Mouse (Mus musculus) kidney, embryonic 16.5 days (tissue): ENCODE results near the gene Mob1a. TPM values are rescaled to one million over a fixed set of nuclear protein-coding genes. Genes with fewer than 3 reads are reported as not detected.

Source experiments
- ATAC-seq: fragments of 200-750 bp; cut with Nextera tagmentation; 2 replicates; pipeline ENCODE4 v1.8.0; 2017; ENCODE audit warnings: moderate TSS enrichment; ENCODE audit not compliant: low FRiP score, low TSS enrichment
- H3K27ac ChIP-seq: fragments of 300-500 bp; sonication (generic); 2 replicates; pipeline ENCODE4 v1.5.1; 2014; ENCODE audit warnings: low read length
- H3K27me3 ChIP-seq: fragments of 300-500 bp; sonication (generic); 2 replicates; pipeline ENCODE4 v1.6.1; 2014; ENCODE audit warnings: low read length, control low read depth, mixed read lengths; ENCODE audit not compliant: insufficient read depth
- H3K36me3 ChIP-seq: fragments of 300-500 bp; sonication (generic); 2 replicates; pipeline ENCODE4 v1.6.1; 2014; ENCODE audit warnings: low read length, control low read depth, mixed read lengths; ENCODE audit not compliant: insufficient read depth
- H3K4me1 ChIP-seq: fragments of 300-500 bp; sonication (generic); 2 replicates; pipeline ENCODE4 v1.6.1; 2014; ENCODE audit warnings: low read length, control low read depth, mixed read lengths; ENCODE audit not compliant: insufficient read depth
- H3K4me2 ChIP-seq: fragments of 300-500 bp; sonication (generic); replicated peaks from 2 replicates; pipeline ENCODE4 v1.6.1; 2014; ENCODE audit warnings: low read depth, low read length
- H3K4me3 ChIP-seq: fragments of 300-500 bp; sonication (generic); 2 replicates; pipeline ENCODE4 v1.5.1; 2014; ENCODE audit warnings: mild to moderate bottlenecking, low read length
- H3K9ac ChIP-seq: fragments of 300-500 bp; sonication (generic); replicated peaks from 2 replicates; pipeline ENCODE4 v1.6.1; 2014; ENCODE audit warnings: low read length
- H3K9me3 ChIP-seq: fragments of 300-500 bp; sonication (generic); 2 replicates; pipeline ENCODE4 v1.6.1; 2016; ENCODE audit warnings: low read length, control low read depth
- WGBS: fragments of 180-500 bp; shearing (Covaris S2); extraction: QIAGEN DNeasy Blood & Tissue Kit; methylation state at CpG from one replicate; pipeline ENCODE4 v1.1.7; 2014; 5-methylcytosine and 5-hydroxymethylcytosine counted together
- polyA plus RNA-seq: library from polyadenylated mRNA; unstranded; fragments of >200 nt; fragmentation: Nextera tagmentation; extraction: Ambion mirVana; gene quantifications from 2 replicates; pipeline ENCODE4 v1.2.1, GENCODE M21; 2015

Mob1a gene
- 70.0 and 73.8 TPM in 2 replicates for polyA plus RNA-seq

DNA sequence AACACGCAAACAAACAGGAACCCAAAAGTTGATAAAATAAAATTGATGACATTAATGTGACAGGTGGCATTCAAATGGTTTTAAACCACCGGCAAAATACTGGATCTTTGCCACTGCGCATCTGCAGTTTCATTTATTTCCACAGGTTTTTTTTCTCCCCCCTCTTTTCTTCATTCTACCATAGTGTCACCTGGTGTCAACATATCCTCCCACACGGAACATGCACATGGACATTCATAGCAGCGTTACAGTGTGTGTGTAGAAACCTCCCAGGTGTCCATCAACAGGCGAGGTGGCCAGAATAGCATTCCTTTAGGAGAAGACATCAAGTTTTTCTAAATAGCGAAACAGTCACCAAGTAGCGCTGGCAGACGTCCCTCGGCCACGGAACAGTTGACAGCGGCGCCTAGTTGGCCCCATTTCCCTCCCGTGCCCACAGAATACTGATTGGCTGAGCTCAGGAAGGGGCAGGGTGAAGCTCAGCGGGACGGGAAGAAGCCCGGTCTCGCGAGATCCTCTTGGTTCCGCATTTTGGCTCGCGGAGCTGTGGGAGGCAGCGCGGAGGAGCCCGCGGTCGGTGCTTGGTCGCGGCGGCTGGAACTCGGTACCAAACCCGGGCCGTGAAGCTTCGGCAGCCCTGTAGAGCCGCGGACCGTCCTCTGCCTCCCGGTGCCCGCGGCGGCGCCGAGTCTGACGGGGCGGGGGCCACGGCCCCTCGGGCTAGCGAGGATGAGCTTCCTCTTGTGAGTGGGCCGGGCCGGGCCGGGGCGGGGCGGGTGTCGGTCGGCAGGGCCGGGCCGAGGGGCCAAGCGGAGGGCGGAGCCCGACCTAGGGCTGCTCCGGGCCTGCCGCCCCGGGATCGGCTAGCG, at the start of gene Mob1a, which contains the start of gene Mthfd2:
Mob1a (plus strand) TSS at position 492 of the 869 bp plus-strand sequence.
Mthfd2 (minus strand) TSS at position 384 of the 869 bp plus-strand sequence.
- Histone ChIP-seq H3K4me3 (peak within 1 kb of the TSS; percentile 78), H3K9ac (peak within 1 kb of the TSS; percentile 90), H3K4me2 (peak within 1 kb of the TSS; percentile 60), H3K27ac (peak within 1 kb of the TSS; percentile 93), H3K4me1 (peaks cover 11% of the 10 kb centered on the region), H3K27me3 (no peaks in the 10 kb centered on the region), H3K9me3 (no peaks in the 10 kb centered on the region), H3K36me3 (peaks cover 9% of the 10 kb centered on the region; the same call in 1 of the 2 replicates)
- WGBS: 1% methylated on average over 50 of the region's 65 CpGs
- peak; percentile 99 for ATAC-seq

DNA sequence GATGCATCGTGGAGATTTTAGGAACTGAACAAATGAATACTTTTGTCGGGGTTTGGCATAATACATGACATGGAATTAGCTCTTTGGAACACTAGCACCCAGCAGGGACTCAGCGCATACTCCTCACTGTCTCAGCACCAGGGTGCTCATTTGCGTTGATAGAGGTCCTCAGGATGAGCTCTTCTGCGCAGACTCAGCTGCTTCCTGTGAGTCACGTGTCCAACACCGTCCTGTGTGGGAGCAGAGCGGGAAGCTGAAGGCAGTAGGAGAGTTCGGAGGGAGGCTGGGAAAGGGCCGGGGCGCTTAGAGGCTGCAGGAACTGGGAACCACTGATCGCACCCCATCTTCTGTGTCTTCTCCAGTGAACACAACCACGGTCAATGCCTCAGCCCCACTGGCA, 48.7 kb upstream of the Mob1a start:
- H3K4me3 ChIP-seq: no peak overlapping the region
- no peaks in the 10 kb centered on the region for H3K36me3 ChIP-seq
- ATAC-seq: no peak
- no peaks in the 10 kb centered on the region for H3K27me3 ChIP-seq
- no peak overlapping the region for H3K27ac ChIP-seq
- 77% methylated on average over 13 of the region's 13 CpGs for WGBS
- peaks cover 8% of the 10 kb centered on the region; the same call in 1 of the 2 replicates for H3K9me3 ChIP-seq
- no peak overlapping the region for H3K9ac ChIP-seq
- H3K4me2 ChIP-seq: no peak overlapping the region
- H3K4me1 ChIP-seq: no peaks in the 10 kb centered on the region

DNA sequence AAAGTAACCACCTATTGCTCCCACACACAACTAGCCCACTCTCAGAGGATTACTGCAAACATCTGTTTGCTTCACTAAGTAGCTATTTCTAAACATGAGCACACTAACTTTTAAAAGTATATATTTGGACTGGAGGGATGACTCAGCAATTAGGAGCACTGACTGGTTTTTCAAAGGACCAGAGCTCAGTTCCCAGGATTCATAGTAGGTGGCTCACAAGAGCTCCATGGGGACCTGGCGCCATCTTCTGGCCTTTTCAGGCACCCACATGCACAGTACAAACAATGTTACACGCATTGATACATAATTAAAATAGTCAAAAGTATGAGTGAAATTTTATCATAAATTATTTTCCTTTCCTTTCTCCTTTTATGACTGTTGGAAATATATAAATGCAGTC, 46.9 kb upstream of the Mob1a start:
- 19% methylated on average over 2 of the region's 2 CpGs for WGBS

DNA sequence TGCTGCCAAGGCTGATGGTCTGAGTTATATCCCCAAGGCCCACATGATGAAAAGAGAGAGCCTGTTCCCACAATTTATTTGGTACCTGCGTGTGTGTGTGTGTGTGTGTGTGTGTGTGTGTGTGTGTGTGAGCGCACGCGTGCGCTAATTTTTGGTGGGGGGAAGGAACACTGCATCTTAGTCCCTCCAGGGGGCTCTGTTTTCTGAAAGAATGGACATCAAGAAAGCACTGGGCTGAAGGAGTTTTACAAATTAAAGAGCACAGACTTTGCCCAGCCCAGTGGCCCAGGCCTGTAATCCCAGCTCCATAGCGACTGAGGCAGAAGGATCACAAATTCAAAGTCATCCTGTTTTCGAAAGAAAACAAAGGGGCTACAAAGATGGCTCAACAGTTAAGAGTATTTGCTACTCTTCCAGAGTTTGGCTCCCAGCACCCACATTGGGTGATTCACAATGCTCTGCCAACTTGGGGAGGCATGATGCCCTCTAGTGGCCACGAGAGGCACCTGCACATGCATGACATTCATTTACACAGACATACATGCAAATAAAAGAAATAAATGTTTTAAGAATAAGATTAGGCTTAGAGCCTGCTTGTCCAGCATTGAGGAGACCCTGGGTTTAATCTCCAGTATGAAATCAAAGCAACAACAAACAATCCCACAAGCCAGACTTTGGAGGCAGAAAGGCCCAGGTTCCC, 45.4 kb upstream of the Mob1a start:
- WGBS: 78% methylated on average over 8 of the region's 8 CpGs
- ATAC-seq: no peak
- H3K27ac ChIP-seq: no peak overlapping the region

More for the DNA sequence above, 46.9 kb upstream of the Mob1a start:
- ATAC-seq: no peak
- Histone ChIP-seq H3K36me3 (no peaks in the 10 kb centered on the region), H3K4me1 (no peaks in the 10 kb centered on the region), H3K4me2 (no peak overlapping the region), H3K4me3 (no peak overlapping the region), H3K9ac (no peak overlapping the region), H3K27me3 (no peaks in the 10 kb centered on the region), H3K27ac (no peak overlapping the region), H3K9me3 (peaks cover 8% of the 10 kb centered on the region; the same call in 1 of the 2 replicates)

DNA sequence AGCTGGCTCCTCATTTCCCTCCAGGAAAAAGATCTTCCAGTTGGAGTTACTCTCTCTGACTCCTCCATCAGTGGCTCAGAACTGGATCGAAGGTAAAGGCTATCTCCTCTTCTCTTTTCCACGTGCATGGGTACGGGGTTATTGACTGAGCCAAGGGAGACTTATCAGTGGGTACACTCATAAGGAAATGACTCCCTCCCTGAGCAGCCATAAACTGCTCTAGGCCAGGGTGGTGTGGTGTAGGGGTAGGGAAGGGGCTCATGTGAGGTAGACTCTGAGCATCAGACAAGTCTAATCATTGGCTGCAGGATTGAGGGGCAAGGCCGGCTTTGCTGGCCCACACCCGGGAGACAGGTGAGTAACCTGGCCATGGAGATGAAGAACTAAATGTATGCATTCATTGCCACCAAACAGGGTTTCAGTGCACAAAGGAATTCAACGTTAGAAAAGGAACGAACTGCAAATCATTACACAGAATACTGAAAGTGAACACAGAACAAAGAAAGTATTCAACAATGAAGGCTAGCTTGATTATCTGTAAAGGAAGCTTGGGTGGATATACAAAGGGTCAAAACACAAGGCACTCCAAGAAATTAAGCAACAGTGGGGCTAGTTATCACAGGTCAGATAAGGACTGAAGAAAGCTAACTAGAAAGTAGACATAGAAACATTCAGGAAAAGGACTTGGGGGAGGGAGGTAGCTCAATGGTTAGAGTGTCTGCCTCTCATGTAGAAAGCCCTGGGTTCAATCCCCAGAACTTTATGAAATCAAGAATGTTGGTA, 25.2 kb upstream of the Mob1a start:
- ATAC-seq: no peak
- H3K27ac ChIP-seq: no peak overlapping the region
- no peaks in the 10 kb centered on the region for H3K9me3 ChIP-seq
- no peak overlapping the region for H3K9ac ChIP-seq
- no peak overlapping the region for H3K4me2 ChIP-seq
- peaks cover 8% of the 10 kb centered on the region; the same call in 1 of the 2 replicates for H3K36me3 ChIP-seq
- H3K4me1 ChIP-seq: peaks cover 5% of the 10 kb centered on the region; the same call in 1 of the 2 replicates
- no peaks in the 10 kb centered on the region for H3K27me3 ChIP-seq
- WGBS: 82% methylated on average over 7 of the region's 7 CpGs
- H3K4me3 ChIP-seq: no peak overlapping the region

More for the DNA sequence above, 45.4 kb upstream of the Mob1a start:
- Histone ChIP-seq H3K9ac (no peak overlapping the region), H3K27me3 (no peaks in the 10 kb centered on the region), H3K4me2 (no peak overlapping the region), H3K4me3 (no peak overlapping the region), H3K4me1 (no peaks in the 10 kb centered on the region), H3K9me3 (peaks cover 8% of the 10 kb centered on the region; the same call in 1 of the 2 replicates), H3K36me3 (no peaks in the 10 kb centered on the region)

DNA sequence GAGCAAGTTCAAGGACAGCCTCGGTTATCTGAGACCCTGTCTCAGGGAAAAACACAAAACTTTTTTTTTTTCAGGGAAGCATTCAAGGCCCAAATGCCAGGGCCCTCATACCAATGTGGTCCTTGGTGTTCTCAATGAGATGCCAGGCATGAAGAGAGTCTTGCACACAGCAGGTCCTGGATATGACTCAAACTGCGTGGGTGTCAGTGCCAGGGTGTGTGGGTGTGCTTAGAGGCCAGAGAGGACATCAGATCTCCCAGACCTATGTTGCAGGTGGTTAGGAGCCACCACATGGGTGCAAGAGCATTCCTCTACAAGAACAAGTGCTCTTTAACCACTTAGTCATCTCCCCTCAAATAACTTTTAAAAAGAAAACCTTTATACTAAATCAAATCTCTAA, 24.5 kb upstream of the Mob1a start:
- WGBS: 73% methylated on average over 2 of the region's 2 CpGs
- Histone ChIP-seq H3K27me3 (no peaks in the 10 kb centered on the region), H3K9me3 (no peaks in the 10 kb centered on the region), H3K9ac (no peak overlapping the region), H3K4me1 (peaks cover 5% of the 10 kb centered on the region; the same call in 1 of the 2 replicates), H3K4me3 (no peak overlapping the region), H3K27ac (no peak overlapping the region), H3K36me3 (peaks cover 14% of the 10 kb centered on the region), H3K4me2 (no peak overlapping the region)
- ATAC-seq: no peak

DNA sequence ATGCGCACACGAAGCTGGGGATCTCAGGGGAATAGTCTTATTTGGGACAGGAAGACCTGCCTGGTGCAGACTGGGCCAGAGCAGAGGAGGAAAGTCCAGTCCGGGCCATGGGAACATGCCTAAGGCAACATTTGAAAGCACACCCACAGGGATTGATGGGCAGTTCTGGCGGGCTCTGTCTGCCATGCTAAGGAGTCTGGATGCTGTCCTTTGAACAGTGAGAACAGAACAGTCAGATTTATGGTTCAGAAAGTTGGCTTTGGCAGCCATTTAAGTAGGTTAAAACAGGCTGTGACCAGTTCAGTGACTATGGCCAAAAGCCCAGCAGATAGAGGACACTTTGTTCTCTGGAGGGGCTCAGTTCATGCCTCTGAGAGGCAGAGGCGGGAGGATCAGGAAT, 23.6 kb upstream of the Mob1a start:
- Histone ChIP-seq H3K4me3 (no peak overlapping the region), H3K27me3 (no peaks in the 10 kb centered on the region), H3K4me2 (no peak overlapping the region), H3K36me3 (peaks cover 22% of the 10 kb centered on the region), H3K27ac (no peak overlapping the region), H3K9ac (no peak overlapping the region), H3K4me1 (peaks cover 5% of the 10 kb centered on the region; the same call in 1 of the 2 replicates), H3K9me3 (no peaks in the 10 kb centered on the region)
- ATAC-seq: peak; percentile 51; the same call in 1 of the 2 replicates
- WGBS: 67% methylated on average over 5 of the region's 5 CpGs

DNA sequence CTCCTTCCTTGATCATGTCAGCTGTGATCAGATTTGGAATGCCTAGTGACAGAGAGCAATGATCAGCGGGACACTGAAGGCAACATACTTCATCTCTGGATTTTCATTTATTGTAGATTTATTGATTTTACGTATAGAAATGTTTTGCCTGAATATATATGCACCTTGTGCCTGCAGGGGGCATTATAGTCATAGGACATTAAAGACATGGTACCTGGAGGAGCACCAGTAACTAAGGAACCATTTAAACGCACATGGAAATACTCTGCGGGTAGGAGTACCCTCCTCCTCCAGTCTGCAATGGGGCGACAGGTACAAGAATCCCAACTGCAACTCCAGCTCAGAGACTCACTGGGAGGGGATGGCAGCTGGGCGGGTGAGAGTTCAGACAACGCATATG, 16.8 kb upstream of the Mob1a start:
- 93% methylated on average over 7 of the region's 7 CpGs for WGBS
- Histone ChIP-seq H3K9ac (no peak overlapping the region), H3K4me1 (no peaks in the 10 kb centered on the region), H3K4me3 (no peak overlapping the region), H3K36me3 (peaks cover 43% of the 10 kb centered on the region), H3K9me3 (no peaks in the 10 kb centered on the region), H3K27ac (no peak overlapping the region), H3K4me2 (no peak overlapping the region), H3K27me3 (no peaks in the 10 kb centered on the region)
- ATAC-seq: no peak

DNA sequence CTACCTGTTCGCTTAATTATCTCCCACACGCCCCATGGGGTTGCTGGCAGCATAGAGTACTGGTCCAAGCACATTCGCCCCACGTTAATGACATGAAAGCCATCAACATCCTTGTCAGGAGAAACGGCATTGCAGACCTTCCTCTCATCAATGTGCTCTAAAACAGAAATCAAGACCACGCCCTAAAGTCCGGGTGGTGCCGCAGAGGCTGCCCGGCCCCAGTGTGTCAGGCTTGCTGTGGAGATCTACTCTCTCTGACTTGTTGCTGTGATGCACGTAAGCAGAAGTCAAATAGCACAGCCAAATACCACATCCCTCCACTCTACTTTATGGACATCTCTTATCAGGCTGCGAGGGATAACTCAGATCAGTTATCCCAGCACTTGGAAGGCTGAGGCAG, 14.6 kb upstream of the Mob1a start:
- Histone ChIP-seq H3K9me3 (no peaks in the 10 kb centered on the region), H3K4me2 (no peak overlapping the region), H3K36me3 (peaks cover 30% of the 10 kb centered on the region), H3K4me1 (peaks cover 10% of the 10 kb centered on the region), H3K27ac (no peak overlapping the region), H3K9ac (no peak overlapping the region), H3K27me3 (no peaks in the 10 kb centered on the region), H3K4me3 (no peak overlapping the region)
- WGBS: 93% methylated on average over 11 of the region's 11 CpGs
- no peak for ATAC-seq
